Mouse (Mus musculus) stomach, embryonic 15.5 days (tissue): ENCODE measurements around the gene Myo9b. TPM values are rescaled to one million over a fixed set of nuclear protein-coding genes. Genes with fewer than 3 reads are reported as not detected.

Experiments used
- ATAC-seq: fragments of 200-750 bp; cut with Nextera tagmentation; 2 replicates; pipeline ENCODE4 v1.8.0; 2017; ENCODE audit warnings: low read depth, moderate number of reproducible peaks, moderate TSS enrichment; ENCODE audit not compliant: insufficient read depth, low FRiP score
- H3K27ac ChIP-seq: fragments of 300-500 bp; sonication (generic); 2 replicates; pipeline ENCODE4 v1.5.1; 2015; ENCODE audit warnings: mild to moderate bottlenecking, inconsistent platforms
- H3K27me3 ChIP-seq: fragments of 300-500 bp; sonication (generic); replicated peaks from 2 replicates; pipeline ENCODE4 v1.6.1; 2015; ENCODE audit warnings: inconsistent platforms
- H3K36me3 ChIP-seq: fragments of 300-500 bp; sonication (generic); 2 replicates; pipeline ENCODE4 v1.6.1; 2015; ENCODE audit warnings: inconsistent platforms
- H3K4me1 ChIP-seq: fragments of 300-500 bp; sonication (generic); 2 replicates; pipeline ENCODE4 v1.6.1; 2015; ENCODE audit warnings: inconsistent platforms
- H3K4me2 ChIP-seq: fragments of 300-500 bp; sonication (generic); 2 replicates; pipeline ENCODE4 v1.6.1; 2015; ENCODE audit warnings: mild to moderate bottlenecking, inconsistent platforms
- H3K4me3 ChIP-seq: fragments of 300-500 bp; sonication (generic); replicated peaks from 2 replicates; pipeline ENCODE4 v1.5.1; 2015; ENCODE audit warnings: inconsistent platforms
- H3K9ac ChIP-seq: fragments of 300-500 bp; sonication (generic); 2 replicates; pipeline ENCODE4 v1.6.1; 2015; ENCODE audit warnings: inconsistent platforms
- H3K9me3 ChIP-seq: fragments of 300-500 bp; sonication (generic); 2 replicates; pipeline ENCODE4 v1.6.1; 2016; ENCODE audit warnings: inconsistent platforms
- WGBS: fragments of 180-500 bp; shearing (Covaris S2); methylation state at CpG from one replicate; pipeline ENCODE4 v1.1.7; 2015; 5-methylcytosine and 5-hydroxymethylcytosine counted together
- polyA plus RNA-seq: library from polyadenylated mRNA; unstranded; fragments of >200 nt; fragmentation: Nextera tagmentation; extraction: Ambion mirVana; gene quantifications from 2 replicates; pipeline ENCODE4 v1.2.1, GENCODE M21; 2015

The Myo9b gene
- polyA plus RNA-seq, 1 experiment from 2014 or later: 17.8 TPM

DNA sequence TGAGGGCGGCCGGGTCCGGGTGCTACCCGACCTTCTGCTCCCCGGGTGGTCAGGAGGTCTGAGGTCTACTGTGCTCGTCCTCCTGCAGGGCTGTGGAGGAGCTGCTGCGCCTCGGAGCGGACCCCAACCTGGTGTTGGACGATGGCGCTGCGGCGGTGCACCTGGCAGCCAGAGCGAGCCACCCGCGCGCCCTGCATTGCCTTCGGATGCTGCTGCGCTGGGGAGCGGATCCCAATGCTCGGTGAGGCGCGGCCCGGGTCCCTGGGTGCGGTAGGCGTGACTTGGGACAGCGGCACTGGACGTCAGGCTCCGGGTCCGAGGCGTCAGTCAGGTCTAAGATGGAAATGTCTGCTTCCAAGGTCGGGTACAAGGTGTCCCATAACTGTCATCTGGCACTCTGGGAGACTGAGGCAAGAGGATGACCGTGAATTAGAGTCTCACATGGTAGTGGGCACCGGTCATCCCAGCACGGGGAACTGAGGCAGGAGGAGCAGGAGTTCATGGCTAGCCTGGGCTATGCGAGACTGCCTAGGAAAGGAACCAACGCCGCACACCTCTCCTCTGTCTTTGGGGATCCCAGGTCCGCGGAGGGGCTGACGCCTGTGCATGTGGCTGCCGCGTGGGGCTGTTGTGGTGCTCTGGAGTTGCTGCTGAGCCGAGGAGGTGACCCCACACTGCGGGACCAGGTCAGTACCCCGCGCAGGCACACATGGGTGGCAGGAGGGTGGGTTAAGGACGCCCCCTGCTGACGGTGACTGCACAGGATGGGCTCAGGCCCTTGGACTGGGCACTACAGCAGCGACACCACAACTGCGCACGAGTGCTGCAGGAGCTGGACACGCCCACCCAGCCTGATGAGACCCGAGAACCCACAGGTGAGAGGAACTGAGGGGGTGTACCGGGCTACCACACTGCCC is 133.8 kb downstream of the Myo9b start:
- Histone ChIP-seq H3K4me2 (peak overlapping the region; percentile 98), H3K4me3 (peak overlapping the region; percentile 78), H3K27me3 (no peaks in the 10 kb centered on the region), H3K36me3 (peaks cover 20% of the 10 kb centered on the region), H3K27ac (peak overlapping the region; percentile 61), H3K9me3 (no peaks in the 10 kb centered on the region), H3K9ac (peak overlapping the region; percentile 82), H3K4me1 (peaks cover 23% of the 10 kb centered on the region)
- WGBS: under 1% methylated on average over 55 of the region's 55 CpGs
- ATAC-seq: peak; percentile 80

DNA sequence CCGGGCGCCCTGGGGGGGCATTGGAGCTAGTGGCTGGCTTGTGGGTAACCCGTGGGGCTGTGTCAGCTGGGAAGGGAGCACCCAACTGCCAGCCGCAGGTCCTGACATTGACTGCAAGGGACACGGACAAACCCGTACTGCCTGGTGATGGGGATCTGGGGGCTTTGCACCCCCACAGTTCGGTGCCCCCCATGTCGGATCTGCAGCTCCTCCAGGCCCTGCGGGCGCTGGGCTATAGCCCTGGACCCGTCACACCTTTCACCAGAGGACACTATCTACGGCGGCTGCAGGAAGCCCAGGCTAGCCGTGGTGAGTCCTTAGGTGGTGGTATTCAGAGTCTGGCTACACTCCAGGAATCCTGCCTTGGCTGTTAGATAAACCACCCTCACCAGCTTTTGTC is 134.9 kb downstream of the Myo9b start:
- no peak overlapping the region for H3K9ac ChIP-seq
- peaks cover 25% of the 10 kb centered on the region for H3K4me1 ChIP-seq
- no peaks in the 10 kb centered on the region for H3K9me3 ChIP-seq
- H3K27ac ChIP-seq: no peak overlapping the region
- H3K4me3 ChIP-seq: peak overlapping the region; percentile 78
- ATAC-seq: no peak
- peak overlapping the region; percentile 98 for H3K4me2 ChIP-seq
- H3K27me3 ChIP-seq: no peaks in the 10 kb centered on the region
- H3K36me3 ChIP-seq: peaks cover 20% of the 10 kb centered on the region
- WGBS: 92% methylated on average over 14 of the region's 14 CpGs

DNA sequence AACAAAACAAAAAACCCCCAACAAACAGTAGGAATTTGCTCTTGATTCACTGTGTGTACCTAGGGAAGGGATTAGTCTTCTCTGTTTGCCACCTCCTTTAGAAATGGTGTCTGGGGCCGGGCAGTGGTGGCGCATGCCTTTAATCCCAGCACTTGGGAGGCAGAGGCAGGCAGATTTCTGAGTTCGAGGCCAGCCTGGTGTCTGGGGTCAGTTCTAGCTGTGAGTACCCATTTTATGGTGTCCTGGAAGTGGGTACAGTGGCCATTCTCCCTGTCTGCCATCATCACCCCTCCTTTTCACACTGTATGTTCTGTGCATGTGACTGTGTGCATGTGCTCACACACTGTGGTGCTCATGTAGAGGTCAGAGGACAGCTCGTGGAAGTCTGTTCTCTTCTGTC is 135.7 kb downstream of the Myo9b start:
- Histone ChIP-seq H3K27ac (no peak overlapping the region), H3K4me1 (peaks cover 25% of the 10 kb centered on the region), H3K36me3 (peaks cover 20% of the 10 kb centered on the region), H3K4me3 (no peak overlapping the region), H3K27me3 (no peaks in the 10 kb centered on the region), H3K9ac (no peak overlapping the region), H3K9me3 (no peaks in the 10 kb centered on the region), H3K4me2 (no peak overlapping the region)
- no peak for ATAC-seq
- WGBS: 94% methylated on average over 4 of the region's 4 CpGs

Other genes starting within 250 kb of the Myo9b start
- gene Haus8, start 220 bp downstream of the Myo9b start, polyA plus RNA-seq: 49.9 and 53.7 TPM in 2 replicates
- gene Use1, start 94.1 kb downstream of the Myo9b start, polyA plus RNA-seq: 87.4 and 88.8 TPM in 2 replicates
- gene Ocel1, start 98.6 kb downstream of the Myo9b start, polyA plus RNA-seq: 8.0 TPM in 2 replicates
- gene Nr2f6, start 109.2 kb downstream of the Myo9b start, polyA plus RNA-seq: 80.9 and 81.8 TPM in 2 replicates
- 10.8 and 10.9 TPM in 2 replicates for gene Ushbp1, start 123.1 kb downstream of the Myo9b start, polyA plus RNA-seq
- gene Babam1, start 124.1 kb downstream of the Myo9b start, polyA plus RNA-seq: 92.2 and 98.2 TPM in 2 replicates
- gene Ankle1, start 133.3 kb downstream of the Myo9b start, polyA plus RNA-seq: 42.3 and 46.2 TPM in 2 replicates
- 42.0 and 44.0 TPM in 2 replicates for gene Abhd8, start 190.9 kb downstream of the Myo9b start, polyA plus RNA-seq
- 154 and 164 TPM in 2 replicates for gene Mrpl34, start 192.2 kb downstream of the Myo9b start, polyA plus RNA-seq
- 90.2 and 92.4 TPM in 2 replicates for gene Dda1, start 196.5 kb downstream of the Myo9b start, polyA plus RNA-seq
- 1.5 and 1.8 TPM in 2 replicates for gene Ano8, start 213.2 kb downstream of the Myo9b start, polyA plus RNA-seq
- gene Gtpbp3, start 215.4 kb downstream of the Myo9b start, polyA plus RNA-seq: 14.6 and 16.1 TPM in 2 replicates
- 84.8 and 90.0 TPM in 2 replicates for gene Plvap, start 239.0 kb downstream of the Myo9b start, polyA plus RNA-seq